9 mouse cellular contexts compared by ENCODE assay signal in genomic region chr2:129674935-129675634, GRCm38 (mm10). TPM values are rescaled to one million over a fixed set of nuclear protein-coding genes. Genes with fewer than 3 reads are reported as not detected.
A peak's percentile ranks its signal among the peaks of the same experiment; 100 is the strongest.
DNase-seq lines count a peak whose midpoint lies in the region; ATAC-seq and TF ChIP-seq lines count a peak whose summit lies in the region.
"Had no signal": no experiment of that assay in that cellular context is flagged by ENCODE, and none has a peak within 500 bp of the region (broad histone marks: within the 10 kb centered on the region; RNA-seq: fewer than 3 reads in every experiment).

No protein-coding gene starts in this region.

- peak; percentile 98 for TF ChIP-seq CTCF in kidney, postnatal 0 days (IDR thresholded peaks at IDR 0.05; ENCODE audit: low read depth)
- peak; percentile 97 for TF ChIP-seq CTCF in liver, embryonic 14.5 days (IDR thresholded peaks at IDR 0.05; ENCODE audit: low read depth)

- peak; percentile 43; the same call in 1 of the 2 replicates for ATAC-seq in kidney, postnatal 0 days (replicated peaks; ENCODE audit: low FRiP score, low read depth)
- no peak for ATAC-seq in liver, embryonic 14.5 days (ENCODE audit: insufficient read depth)

- H3K9me3 ChIP-seq in kidney, postnatal 0 days (replicated peaks; ENCODE audit: low read length) = no peaks in the 10 kb centered on the region
- H3K9me3 ChIP-seq in liver, embryonic 14.5 days (ENCODE audit: control insufficient read depth, low read length) = no peaks in the 10 kb centered on the region

- TF ChIP-seq EP300 in liver, embryonic 14.5 days (IDR thresholded peaks at IDR 0.05; ENCODE audit: low read depth) = no peak

- no peak overlapping the region for H3K4me2 ChIP-seq in kidney, postnatal 0 days (ENCODE audit: low read length)
- no peak overlapping the region for H3K4me2 ChIP-seq in liver, embryonic 14.5 days (ENCODE audit: low read depth)
- H3K4me2 ChIP-seq: heart, embryonic 13.5 days had no signal

- H3K27me3 ChIP-seq in kidney, postnatal 0 days (ENCODE audit: insufficient read depth, low read length) = no peaks in the 10 kb centered on the region
- H3K27me3 ChIP-seq in liver, embryonic 14.5 days (ENCODE audit: control insufficient read depth, insufficient read depth, low read length) = no peaks in the 10 kb centered on the region

- no peaks in the 10 kb centered on the region for H3K4me1 ChIP-seq in kidney, postnatal 0 days (replicated peaks; ENCODE audit: insufficient read depth, low read length)
- H3K4me1 ChIP-seq in liver, embryonic 14.5 days (replicated peaks; ENCODE audit: control insufficient read depth in 2 of 2, insufficient read depth in 2 of 2, low read length in 1 of 2) = no peaks in the 10 kb centered on the region
- H3K4me1 ChIP-seq: heart, embryonic 13.5 days had no signal

- H3K9ac ChIP-seq in kidney, postnatal 0 days (ENCODE audit: low read depth, low read length) = no peak overlapping the region
- H3K9ac ChIP-seq in liver, embryonic 14.5 days (replicated peaks) = no peak overlapping the region
- H3K9ac ChIP-seq: heart, embryonic 13.5 days had no signal

- 32% methylated on average over 13 of the region's 13 CpGs for WGBS in kidney, postnatal 0 days
- WGBS in liver, embryonic 14.5 days (ENCODE audit: insufficient replicate concordance) = 25% methylated on average over 13 of the region's 13 CpGs

- no peaks in the 10 kb centered on the region for H3K36me3 ChIP-seq in kidney, postnatal 0 days (ENCODE audit: insufficient read depth, low read length)
- no peaks in the 10 kb centered on the region for H3K36me3 ChIP-seq in liver, embryonic 14.5 days (replicated peaks; ENCODE audit: control insufficient read depth, insufficient read depth, low read depth)
- H3K36me3 ChIP-seq: heart, embryonic 13.5 days had no signal

- peak; percentile 67 for DNase-seq in CD4-positive helper T cell, adult 2 months (ENCODE audit: low read depth, low spot score)
- DNase-seq in adrenal gland, adult 8-10 months = peak; percentile 58
- DNase-seq in embryo, embryonic 11.5 days (ENCODE audit: low read depth, low spot score) = peak; percentile 56
- peak; percentile 71 to 80 for DNase-seq in gastrocnemius, postnatal 4 days (ENCODE audit: low spot score in 2 of 2)
- peak; percentile 81 for DNase-seq in kidney, postnatal 0 days (ENCODE audit: low spot score)
- peak; percentile 39 to 44 (median 42) for DNase-seq in liver, embryonic 14.5 days (ENCODE audit: low read depth in 3 of 3, low spot score in 3 of 3)
- DNase-seq in ovary, adult 18-20 months (ENCODE audit: low spot score) = peak; percentile 21
- DNase-seq in thymus, postnatal 0 days (ENCODE audit: low spot score) = peak; percentile 81

- H3K4me3 ChIP-seq in kidney, postnatal 0 days (replicated peaks; ENCODE audit: low read depth, low read length) = no peak overlapping the region
- H3K4me3 ChIP-seq in liver, embryonic 14.5 days (ENCODE audit: insufficient read depth in 1 of 2, low read depth in 2 of 2, low read length in 2 of 2) = no peak overlapping the region
- H3K4me3 ChIP-seq: heart, embryonic 13.5 days had no signal

- H3K27ac ChIP-seq in kidney, postnatal 0 days = no peak overlapping the region
- no peak overlapping the region for H3K27ac ChIP-seq in liver, embryonic 14.5 days
- H3K27ac ChIP-seq: heart, embryonic 13.5 days had no signal

RNA-seq across cellular contexts. Expression of gene Pdyn, which starts 24.6 kb away (rescaled TPM):
- total RNA-seq in adrenal gland, adult 8-10 months (2022) = under 1 TPM in 3 of 4 experiments, not detected in 1; 0.14 to 0.48 (median 0.43) TPM
- not detected for total RNA-seq in gastrocnemius, postnatal 4 days (2021)
- 0.41 and 0.48 TPM in 2 replicates for polyA plus RNA-seq in kidney, postnatal 0 days (2015; fragmentation: Nextera tagmentation; extraction: Ambion mirVana)
- 0.01 TPM in 1 of 2 replicates, not detected in the other for polyA plus RNA-seq in liver, embryonic 14.5 days (2012; rRNA removed)
- not detected in 2 replicates for polyA plus RNA-seq in liver, embryonic 14.5 days (2014; fragmentation: Nextera tagmentation; extraction: Ambion mirVana)
- polyA plus RNA-seq in thymus, postnatal 0 days (2015; fragmentation: Nextera tagmentation; extraction: Ambion mirVana) = 0.67 and 0.98 TPM in 2 replicates
- polyA plus RNA-seq: heart, embryonic 13.5 days had no signal

Comparison
In these comparisons a context has a peak if more than half of its experiments do, and no peak if none do; other contexts are left out.
1. DNase-seq: peak in every context shown above with its lines; median percentile 81 in kidney, postnatal 0 days; 81 in thymus, postnatal 0 days; 76 in gastrocnemius, postnatal 4 days; 67 in CD4-positive helper T cell, adult 2 months; 58 in adrenal gland, adult 8-10 months; 56 in embryo, embryonic 11.5 days; 42 in liver, embryonic 14.5 days; 21 in ovary, adult 18-20 months.